Mouse (Mus musculus) stomach, postnatal 0 days (tissue): ENCODE data around the gene Elmo1. TPM values are rescaled to one million over a fixed set of nuclear protein-coding genes. Genes with fewer than 3 reads are reported as not detected.

ENCODE experiments used
- ATAC-seq: fragments of 200-750 bp; cut with Nextera tagmentation; 2 replicates; pipeline ENCODE4 v1.8.0; 2017; ENCODE audit not compliant: low FRiP score, low TSS enrichment
- DNase-seq: peaks from one replicate; pipeline ENCODE4 v3.0.0-alpha.2; 2016; ENCODE audit warnings: low spot score
- H3K27ac ChIP-seq: fragments of 300-500 bp; sonication (generic); replicated peaks from 2 replicates; pipeline ENCODE4 v1.5.1; 2014; ENCODE audit warnings: mild to moderate bottlenecking, control low read depth
- H3K27me3 ChIP-seq: fragments of 300-500 bp; sonication (generic); 2 replicates; pipeline ENCODE4 v1.6.1; 2014; ENCODE audit warnings: low read length; ENCODE audit not compliant: control insufficient read depth, insufficient read depth
- H3K36me3 ChIP-seq: fragments of 300-500 bp; sonication (generic); 2 replicates; pipeline ENCODE4 v1.6.1; 2014; ENCODE audit warnings: low read length, mixed read lengths; ENCODE audit not compliant: control insufficient read depth, insufficient read depth
- H3K4me1 ChIP-seq: fragments of 300-500 bp; sonication (generic); replicated peaks from 2 replicates; pipeline ENCODE4 v1.6.1; 2014; ENCODE audit warnings: antibody characterized with exemption; ENCODE audit not compliant: control insufficient read depth, insufficient read depth
- H3K4me2 ChIP-seq: fragments of 300-500 bp; sonication (generic); replicated peaks from 2 replicates; pipeline ENCODE4 v1.6.1; 2014; ENCODE audit warnings: low read depth, mild to moderate bottlenecking, control low read depth, moderate library complexity
- H3K4me3 ChIP-seq: fragments of 300-500 bp; sonication (generic); 2 replicates; pipeline ENCODE4 v1.5.1; 2014; ENCODE audit warnings: low read depth, low read length, control low read depth
- H3K9ac ChIP-seq: fragments of 300-500 bp; sonication (generic); 2 replicates; pipeline ENCODE4 v1.6.1; 2014; ENCODE audit warnings: mild to moderate bottlenecking, low read length, control low read depth, mixed read lengths
- H3K9me3 ChIP-seq: fragments of 300-500 bp; sonication (generic); 2 replicates; pipeline ENCODE4 v1.6.1; 2016; ENCODE audit warnings: low read length; ENCODE audit not compliant: control insufficient read depth
- CTCF ChIP-seq: IDR thresholded peaks from 2 replicates; pipeline ENCODE4 v1.5.1; 2016; ENCODE audit warnings: antibody characterized with exemption, low read depth, mild to moderate bottlenecking, moderate library complexity
- EP300 ChIP-seq: optimal IDR thresholded peaks from 2 replicates; pipeline ENCODE3; 2016; ENCODE audit warnings: antibody characterized with exemption
- WGBS: fragments of 180-500 bp; shearing (Covaris S2); extraction: QIAGEN DNeasy Blood & Tissue Kit; methylation state at CpG from one replicate; pipeline ENCODE4 v1.1.7; 2014; 5-methylcytosine and 5-hydroxymethylcytosine counted together
- polyA plus RNA-seq: library from polyadenylated mRNA; unstranded; fragments of >200 nt; fragmentation: Nextera tagmentation; extraction: Ambion mirVana; gene quantifications from 2 replicates; pipeline ENCODE4 v1.2.1, GENCODE M21; 2015

Elmo1 gene
- polyA plus RNA-seq, 1 experiment from 2014 or later: 5.0 TPM

- Histone ChIP-seq H3K4me1 (no peaks in the 10 kb centered on the region), H3K27me3 (no peaks in the 10 kb centered on the region), H3K9me3 (no peaks in the 10 kb centered on the region), H3K4me2 (no peak overlapping the region), H3K27ac (no peak overlapping the region), H3K9ac (no peak overlapping the region), H3K4me3 (no peak overlapping the region), H3K36me3 (no peaks in the 10 kb centered on the region)
- TF ChIP-seq CTCF (no peak), EP300 (no peak)
- no peak for ATAC-seq
- DNase-seq: no peak
- WGBS: 65% methylated on average over 14 of the region's 14 CpGs
Observed at GRCm38 (mm10) chr13:20047926-20048836, 42.2 kb upstream of the Elmo1 start.

- TF ChIP-seq EP300 (no peak), CTCF (no peak)
- Histone ChIP-seq H3K27ac (no peak overlapping the region), H3K4me3 (no peak overlapping the region), H3K9me3 (no peaks in the 10 kb centered on the region), H3K9ac (no peak overlapping the region), H3K4me1 (no peaks in the 10 kb centered on the region), H3K4me2 (no peak overlapping the region), H3K27me3 (no peaks in the 10 kb centered on the region), H3K36me3 (no peaks in the 10 kb centered on the region)
- WGBS: 44% methylated on average over 2 of the region's 2 CpGs
- ATAC-seq: no peak
- no peak for DNase-seq
Observed at GRCm38 (mm10) chr13:20048837-20049160, 41.6 kb upstream of the Elmo1 start.

GRCm38 (mm10) chr13:20049654-20050053, 40.7 kb upstream of the Elmo1 start:
- TF ChIP-seq EP300 (no peak), CTCF (no peak)
- no peak for DNase-seq
- Histone ChIP-seq H3K9ac (no peak overlapping the region), H3K36me3 (no peaks in the 10 kb centered on the region), H3K4me2 (no peak overlapping the region), H3K9me3 (no peaks in the 10 kb centered on the region), H3K27ac (no peak overlapping the region), H3K27me3 (no peaks in the 10 kb centered on the region), H3K4me3 (no peak overlapping the region), H3K4me1 (no peaks in the 10 kb centered on the region)
- no peak for ATAC-seq
- whole genome bisulfite sequencing: 71% methylated on average over 8 of the region's 8 CpGs

- TF ChIP-seq EP300 (no peak), CTCF (no peak)
- Histone ChIP-seq H3K4me3 (no peak overlapping the region), H3K9ac (no peak overlapping the region), H3K9me3 (no peaks in the 10 kb centered on the region), H3K36me3 (no peaks in the 10 kb centered on the region), H3K4me2 (no peak overlapping the region), H3K4me1 (no peaks in the 10 kb centered on the region), H3K27me3 (no peaks in the 10 kb centered on the region), H3K27ac (no peak overlapping the region)
- ATAC-seq (no peak), DNase-seq (no peak)
- WGBS: 87% methylated on average over 10 of the region's 10 CpGs
Observed at GRCm38 (mm10) chr13:20050149-20050548, 40.2 kb upstream of the Elmo1 start.

- no peak for ATAC-seq
- Histone ChIP-seq H3K4me1 (no peaks in the 10 kb centered on the region), H3K9ac (no peak overlapping the region), H3K36me3 (no peaks in the 10 kb centered on the region), H3K4me3 (no peak overlapping the region), H3K27ac (no peak overlapping the region), H3K27me3 (no peaks in the 10 kb centered on the region), H3K4me2 (no peak overlapping the region), H3K9me3 (no peaks in the 10 kb centered on the region)
- WGBS: 91% methylated on average over 1 of the region's 1 CpGs
- DNase-seq: no peak
- no peak for TF ChIP-seq EP300
- TF ChIP-seq CTCF: no peak
Observed at GRCm38 (mm10) chr13:20057926-20058325, 32.5 kb upstream of the Elmo1 start.

GRCm38 (mm10) chr13:20061031-20061430, 29.4 kb upstream of the Elmo1 start:
- Histone ChIP-seq H3K4me1 (no peaks in the 10 kb centered on the region), H3K9me3 (no peaks in the 10 kb centered on the region), H3K27ac (no peak overlapping the region), H3K27me3 (no peaks in the 10 kb centered on the region), H3K4me2 (no peak overlapping the region), H3K36me3 (no peaks in the 10 kb centered on the region), H3K9ac (no peak overlapping the region), H3K4me3 (no peak overlapping the region)
- ATAC-seq (no peak), DNase-seq (no peak)
- WGBS: 64% methylated on average over 5 of the region's 5 CpGs
- TF ChIP-seq EP300 (no peak), CTCF (no peak)
